Mouse (Mus musculus) adrenal gland, adult 8-10 months (tissue): ENCODE data around the gene Capn2. TPM values are rescaled to one million over a fixed set of nuclear protein-coding genes. Genes with fewer than 3 reads are reported as not detected.
A peak's percentile ranks its signal among the peaks of the same experiment; 100 is the strongest.

ENCODE experiments used
- DNase-seq: peaks from one replicate; pipeline ENCODE4 v3.0.0; 2022
- total RNA-seq, 4 experiments: library from RNA; stranded (reverse); gene quantifications; 2 replicates each; pipeline ENCODE4 v1.2.4; 2022

The Capn2 gene
- total RNA-seq, 4 experiments from 2014 or later, result 53.3 to 96.0 (median 73.4) TPM

DNA sequence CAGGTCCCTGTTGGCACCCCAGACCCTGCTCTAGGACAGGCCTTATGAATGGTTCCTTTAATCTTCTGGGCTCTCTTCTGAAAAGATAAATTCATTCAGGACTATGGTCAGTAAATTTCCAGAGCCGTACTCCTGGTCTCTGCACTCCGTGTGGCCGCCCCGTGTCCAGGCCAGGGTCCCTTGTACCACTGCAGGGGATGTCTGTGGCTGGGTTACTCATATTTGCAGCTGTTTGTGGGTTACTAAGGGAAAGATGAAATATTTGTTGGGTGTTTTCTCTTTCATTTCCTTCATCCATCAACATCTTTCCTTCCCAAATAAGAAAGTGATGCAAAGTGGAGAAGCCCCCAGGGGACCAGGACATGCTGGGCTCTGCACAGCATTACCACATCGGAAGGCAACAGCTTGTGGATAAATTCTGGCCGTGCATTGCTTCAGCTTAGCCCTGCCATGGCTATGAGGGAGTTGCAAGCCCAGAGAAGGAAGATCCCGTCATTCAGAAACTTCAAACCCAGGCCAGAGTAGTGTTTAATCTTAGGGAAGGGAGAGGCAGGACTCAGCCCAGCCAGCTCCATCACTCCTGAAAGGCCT is 15.5 kb downstream of the Capn2 start:
- no peak for DNase-seq

DNA sequence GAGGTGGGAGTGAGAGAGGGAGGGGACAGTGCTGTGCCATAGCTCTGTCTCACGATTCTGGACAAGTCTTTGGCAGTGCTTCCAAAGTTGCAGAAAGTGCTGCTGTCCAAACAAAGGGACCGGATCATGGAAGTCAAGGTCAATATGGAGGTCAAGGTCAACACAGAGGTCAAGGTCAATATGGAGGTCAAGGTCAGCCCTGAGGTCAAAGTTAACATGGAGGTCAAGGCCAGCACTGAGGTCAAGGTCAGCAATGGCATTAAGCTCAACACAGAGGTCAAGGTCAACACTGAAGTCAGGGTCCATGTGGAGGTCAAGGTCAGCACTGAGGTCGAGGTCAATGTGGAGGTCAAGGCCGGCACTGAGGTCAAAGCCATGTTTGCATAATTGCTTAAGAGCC is 16.6 kb downstream of the Capn2 start:
- no peak for DNase-seq

DNA sequence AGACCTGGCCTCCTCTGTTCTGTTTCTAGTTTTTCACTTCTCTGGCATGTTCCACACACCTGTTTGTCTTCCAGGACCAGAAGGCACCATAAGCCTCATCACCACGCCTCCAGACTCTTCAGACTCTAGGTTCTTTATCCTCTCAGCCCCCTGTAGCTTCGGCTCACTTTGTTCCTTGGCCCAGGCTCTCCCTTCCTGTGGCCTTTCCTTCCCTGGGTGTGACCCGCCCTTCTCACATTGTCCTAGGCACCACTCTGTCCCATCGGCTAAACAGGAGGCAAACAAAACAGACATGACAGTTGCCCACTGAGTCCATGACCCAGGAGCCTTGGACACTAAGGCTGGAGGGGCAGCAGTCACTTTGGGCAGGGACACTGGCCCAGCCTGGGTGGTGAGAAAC is 17.2 kb downstream of the Capn2 start:
- DNase-seq, result no peak

DNA sequence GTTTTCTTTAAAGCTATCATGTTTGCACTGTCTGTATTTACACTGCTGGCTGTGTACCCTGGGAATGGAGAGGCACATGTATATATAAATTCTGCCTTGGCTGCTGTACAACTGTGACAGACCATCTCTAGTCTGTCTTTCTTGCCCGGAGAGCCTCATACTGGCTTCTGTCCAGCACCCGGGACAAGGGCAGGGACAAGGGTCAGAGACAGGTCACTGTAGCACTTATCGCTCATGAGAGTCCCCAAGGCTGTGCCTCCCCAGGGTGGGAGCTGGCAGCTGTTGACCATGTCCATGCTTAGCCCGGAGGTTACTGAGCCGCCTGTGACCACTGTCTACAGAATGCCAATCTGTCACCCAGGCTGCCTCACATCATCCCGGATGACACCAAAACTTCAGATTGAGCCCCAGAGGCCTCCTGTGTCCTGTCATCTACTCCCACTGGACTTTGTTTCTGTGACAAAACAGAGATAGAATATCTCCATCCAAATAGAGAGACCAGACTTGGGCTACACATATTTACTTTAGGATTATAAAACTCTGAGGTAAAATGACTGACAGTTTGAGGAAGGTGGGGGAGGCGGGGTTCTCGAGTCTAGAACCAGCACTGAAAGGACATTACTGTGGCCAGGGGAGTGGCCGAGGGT is 17.8 kb downstream of the Capn2 start:
- DNase-seq, result peak; percentile 31

DNA sequence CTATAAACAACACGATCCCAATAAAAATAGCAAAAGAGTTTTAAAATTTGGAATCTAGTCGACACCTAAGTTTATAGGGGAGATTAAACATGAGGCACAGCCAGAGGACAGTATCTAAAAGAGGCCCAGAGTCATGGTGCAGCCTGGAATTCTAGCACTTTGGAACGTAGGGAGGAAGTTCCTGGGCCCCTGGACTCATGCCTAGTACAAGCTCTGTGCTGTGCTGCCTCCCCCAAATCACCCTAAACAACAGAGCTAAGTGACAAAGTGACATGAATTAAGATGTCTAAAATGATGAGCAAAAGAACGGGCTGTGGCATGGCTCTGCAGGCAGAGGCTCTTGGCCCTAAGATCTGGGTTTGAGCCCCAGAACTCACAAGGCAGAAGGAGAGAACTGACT is 19.7 kb downstream of the Capn2 start:
- no peak for DNase-seq

DNA sequence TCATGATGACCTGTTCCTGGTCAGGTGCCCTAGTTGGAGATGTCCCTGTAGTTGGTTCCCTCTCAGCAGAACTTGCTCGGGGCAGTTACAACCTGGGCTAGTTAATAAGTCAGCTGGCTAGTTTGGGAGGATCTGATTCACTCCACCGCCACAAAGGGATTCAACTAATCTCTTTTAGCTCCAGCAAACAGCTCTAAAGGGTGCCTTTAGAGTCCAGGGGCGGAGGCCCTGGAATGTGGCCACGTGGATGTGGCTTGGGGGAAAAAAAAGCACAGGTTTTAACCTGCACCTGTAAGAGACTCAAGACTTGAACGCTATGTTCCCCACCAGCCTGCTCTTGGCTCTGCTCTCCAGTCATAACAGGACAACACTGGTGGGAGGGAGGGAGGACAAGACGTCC is 20.7 kb downstream of the Capn2 start:
- no peak for DNase-seq

DNA sequence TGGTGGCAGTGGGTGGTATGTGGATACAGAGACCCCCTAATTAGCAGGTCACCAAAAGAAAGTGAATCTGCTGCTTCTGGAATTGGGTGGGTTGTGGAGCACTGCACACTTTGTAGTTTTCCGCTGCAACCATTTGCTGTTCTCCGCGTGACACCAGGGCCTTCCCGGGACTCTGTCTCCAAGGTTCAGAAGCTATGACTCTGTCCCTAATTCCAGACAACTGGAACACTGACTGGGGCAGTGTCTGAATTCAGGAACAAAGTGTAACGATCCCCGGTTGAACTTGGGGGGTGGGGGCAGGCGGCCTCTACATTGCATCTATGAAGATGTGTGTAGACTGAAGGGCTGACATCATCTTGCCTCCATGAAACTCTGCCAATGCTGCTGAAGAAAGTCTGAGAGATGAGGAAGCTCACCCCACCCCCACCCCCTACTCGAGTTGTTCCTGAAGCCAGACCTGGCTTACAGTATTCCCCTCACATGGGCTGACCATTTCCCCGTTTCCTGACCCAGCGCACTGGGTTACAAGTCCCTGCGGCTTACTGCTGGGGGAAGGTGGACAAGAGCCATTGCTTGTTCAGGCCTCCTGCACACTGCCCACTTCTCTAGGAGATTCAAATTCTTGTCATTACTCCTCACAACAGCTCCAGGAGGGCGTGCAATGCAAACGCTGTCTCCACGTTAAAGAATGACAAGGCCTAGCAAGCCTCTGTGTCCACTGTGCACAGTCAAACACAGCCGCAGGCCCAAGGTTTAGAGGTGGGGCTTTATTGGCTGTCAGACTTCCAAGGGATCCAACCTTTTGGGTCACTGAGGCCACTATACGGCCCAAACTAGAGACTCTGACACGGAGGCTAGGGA is 22.9 kb downstream of the Capn2 start:
- DNase-seq, result no peak

DNA sequence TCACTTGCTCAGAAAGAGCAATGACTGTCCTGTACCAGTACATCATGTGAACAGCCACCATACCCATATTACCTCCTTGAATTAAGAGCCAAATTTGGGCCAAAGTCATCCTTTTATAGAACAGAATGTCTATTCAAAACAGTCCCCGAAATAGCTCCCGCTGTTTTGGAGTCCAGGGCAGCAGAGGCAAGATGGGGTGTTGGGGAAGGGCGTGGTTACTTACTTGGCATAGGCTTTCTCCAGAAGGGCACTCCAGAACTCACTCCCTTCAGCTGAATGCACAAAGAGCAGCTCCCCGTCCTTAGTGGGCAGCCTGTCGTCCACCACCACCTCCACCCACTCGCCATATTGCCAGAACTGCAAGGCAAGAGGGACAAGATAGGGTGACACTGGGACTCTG is 25.6 kb downstream of the Capn2 start:
- DNase-seq, result no peak

DNA sequence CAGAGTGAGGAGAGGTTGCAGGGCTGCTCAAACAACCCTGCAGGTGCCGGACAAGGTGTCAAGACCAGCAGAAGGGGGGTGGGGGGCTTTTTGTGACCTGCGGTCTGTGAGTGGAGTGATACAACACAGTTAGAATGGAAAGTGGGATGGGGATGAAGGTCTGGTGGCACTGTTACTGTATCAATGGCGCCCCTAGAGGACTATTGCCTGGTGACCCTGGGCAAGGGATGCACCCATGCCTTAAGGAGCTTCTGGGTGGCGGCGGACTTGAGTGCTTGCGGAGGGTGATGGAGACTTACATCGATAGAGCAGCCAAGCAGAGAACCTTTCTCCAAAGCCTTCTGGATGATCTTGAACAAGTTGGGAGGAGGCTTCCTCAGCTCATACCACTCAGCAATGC is 26.8 kb downstream of the Capn2 start:
- no peak for DNase-seq

DNA sequence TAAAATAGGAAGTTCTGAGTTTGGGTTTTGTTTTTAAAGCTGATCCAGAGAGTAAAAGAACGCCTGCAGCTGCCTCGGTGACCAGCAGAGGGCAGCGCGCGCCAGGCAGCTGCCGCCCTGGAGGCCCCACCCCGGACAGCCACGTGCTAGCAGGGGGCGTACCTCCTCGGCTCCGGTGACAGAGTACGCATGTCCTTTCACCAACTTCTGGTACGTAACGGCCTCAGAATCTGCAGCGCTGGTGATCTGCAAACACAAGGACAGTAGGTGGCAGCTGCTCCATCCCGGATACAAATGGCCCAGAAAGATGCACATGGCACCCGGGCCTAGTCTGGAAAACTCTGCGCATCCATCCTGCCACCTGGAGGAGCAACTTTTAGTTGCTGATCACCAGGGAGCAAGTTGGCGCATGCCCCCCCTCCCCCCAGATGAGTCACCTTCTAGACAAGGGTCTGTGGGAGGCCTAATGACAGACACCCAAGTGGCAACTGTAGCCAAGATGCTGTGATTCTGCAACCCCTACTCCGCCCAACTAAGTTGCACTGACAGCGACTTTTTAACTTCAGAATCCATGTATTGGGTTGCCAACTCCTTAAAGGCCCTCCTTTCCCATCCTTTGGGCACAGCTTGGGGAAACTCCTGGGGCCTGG is 27.5 kb downstream of the Capn2 start:
- peak; percentile 95 for DNase-seq

DNA sequence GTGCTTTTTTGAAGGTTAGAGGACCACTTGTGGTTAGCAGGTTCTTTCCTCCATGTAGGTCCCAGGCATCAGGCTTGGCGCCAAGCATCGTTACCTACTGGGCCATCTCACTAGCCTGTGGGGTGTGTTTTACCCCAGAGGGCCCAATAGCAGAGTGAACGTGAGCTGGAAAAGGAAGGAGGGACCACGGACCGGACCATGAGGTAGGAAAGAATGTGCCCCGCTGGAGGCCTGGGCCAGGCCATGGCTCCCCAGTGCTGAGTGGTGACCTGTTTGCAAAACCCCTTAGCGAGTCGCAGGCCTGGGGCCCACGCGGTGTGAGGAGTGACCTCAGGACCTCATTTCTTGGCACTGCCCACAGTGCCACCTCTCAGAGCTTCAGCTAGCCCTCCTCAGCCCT is 28.9 kb downstream of the Capn2 start:
- no peak for DNase-seq

DNA sequence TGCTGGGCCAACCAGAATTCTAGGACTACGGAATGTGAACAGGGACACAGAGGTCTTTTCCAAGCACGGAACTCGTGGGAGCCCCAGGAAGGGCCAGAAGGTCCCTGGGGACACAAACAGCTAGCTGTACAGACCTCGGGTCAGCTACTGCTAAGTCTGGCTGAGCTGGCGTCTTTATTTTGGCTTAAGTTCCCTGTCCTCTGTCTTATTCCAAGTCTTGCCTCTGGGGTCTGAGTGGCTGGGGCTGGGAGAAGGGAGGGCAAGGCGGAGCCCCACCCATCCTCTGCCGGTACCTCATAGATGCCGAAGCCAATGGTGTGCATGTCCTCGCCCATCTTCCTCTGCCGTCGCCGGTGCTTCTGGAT is 33.5 kb downstream of the Capn2 start:
- no peak for DNase-seq

DNA sequence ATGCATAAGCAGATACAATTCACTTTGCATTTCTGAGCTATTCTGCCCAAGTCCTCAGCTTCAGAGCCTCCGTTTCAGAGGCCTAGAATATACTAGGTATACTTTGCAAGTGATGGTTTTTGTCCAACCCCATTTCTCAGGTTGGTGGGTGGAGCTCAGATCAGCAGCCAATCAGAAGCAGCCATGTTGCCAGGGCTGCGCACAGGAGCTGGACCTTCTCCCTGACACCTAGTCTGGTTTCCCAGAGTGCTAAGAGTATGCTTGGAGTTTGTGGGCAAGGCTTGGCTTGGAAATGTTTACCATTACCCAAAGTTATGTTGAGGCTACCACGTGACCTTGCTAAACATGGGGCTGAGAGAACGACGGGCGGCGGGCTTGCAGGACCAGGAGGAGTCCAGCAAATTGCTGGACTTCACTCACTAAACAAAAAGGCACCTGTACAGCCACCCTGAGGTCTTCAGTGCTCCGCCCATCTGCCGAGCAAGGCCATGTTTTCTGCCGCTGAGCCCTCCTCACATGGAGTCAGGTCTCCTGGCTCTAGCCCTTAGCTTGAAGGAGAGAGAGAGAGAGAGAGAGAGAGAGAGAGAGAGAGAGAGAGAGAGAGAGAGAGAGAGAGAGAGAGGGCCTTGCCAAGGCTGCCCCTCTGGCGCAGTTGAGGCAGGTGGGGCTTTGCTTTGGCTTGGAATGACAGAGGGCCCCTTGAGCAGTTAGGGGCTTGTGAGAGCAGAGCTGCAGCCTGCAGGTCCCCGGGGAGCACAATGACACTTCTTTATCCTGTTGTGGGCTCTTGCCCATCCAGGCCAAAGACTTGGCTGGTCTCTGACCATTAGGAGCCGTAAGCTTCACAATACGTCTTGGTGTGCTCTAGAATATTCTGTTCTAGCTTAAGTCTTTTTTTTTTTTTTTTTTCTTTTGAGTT is 34.2 kb downstream of the Capn2 start:
- no peak for DNase-seq

DNA sequence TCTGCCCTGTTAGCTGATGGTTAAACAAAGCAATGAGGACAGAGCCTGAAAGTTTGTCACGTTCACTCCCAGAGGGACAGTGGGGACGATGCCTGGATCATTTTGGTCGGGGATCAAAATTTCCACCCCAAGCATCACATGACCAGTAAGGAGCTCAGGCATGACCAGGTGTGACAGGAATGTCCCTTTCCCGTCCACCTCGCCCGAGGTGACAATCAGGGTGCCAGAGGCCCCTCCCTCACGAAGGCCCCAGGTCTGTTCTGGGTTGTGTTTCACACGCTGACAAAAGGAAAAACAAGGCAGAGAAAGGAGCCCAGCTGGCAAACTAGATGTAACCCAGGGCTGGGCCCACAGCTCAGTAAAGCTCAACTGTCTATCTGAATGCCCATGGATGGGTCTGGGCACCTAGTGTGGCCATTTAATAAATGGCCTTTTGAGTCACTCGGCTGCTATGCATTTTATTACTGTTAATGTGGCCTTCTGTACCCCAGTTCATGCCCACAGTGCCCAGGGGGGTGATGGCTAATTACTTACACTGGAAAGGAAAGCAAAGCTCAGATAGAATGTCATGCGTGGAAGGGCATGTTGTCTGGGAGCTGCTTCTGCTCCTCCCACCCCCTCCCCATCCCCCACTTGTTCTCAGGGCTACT is 35.6 kb downstream of the Capn2 start:
- DNase-seq, result no peak

DNA sequence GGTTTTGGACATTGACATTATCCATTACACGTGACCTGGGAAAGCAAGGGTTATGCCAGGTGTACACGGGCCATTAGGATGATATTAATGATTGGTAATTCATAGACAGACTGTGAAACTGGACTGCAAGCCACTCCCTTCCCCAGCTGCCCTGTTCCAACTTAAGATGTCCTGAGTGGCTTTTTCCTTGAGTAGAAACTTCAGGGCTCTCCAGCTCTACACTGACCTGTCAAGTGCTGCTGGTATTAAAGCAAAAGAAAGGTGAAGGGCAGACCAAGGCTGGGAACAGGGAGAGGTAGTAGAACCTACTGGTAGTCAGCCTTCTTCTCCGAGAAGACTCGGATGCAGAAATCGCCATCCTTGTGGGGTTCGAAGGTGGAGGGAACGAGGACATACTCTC is 36.3 kb downstream of the Capn2 start:
- DNase-seq, result no peak

DNA sequence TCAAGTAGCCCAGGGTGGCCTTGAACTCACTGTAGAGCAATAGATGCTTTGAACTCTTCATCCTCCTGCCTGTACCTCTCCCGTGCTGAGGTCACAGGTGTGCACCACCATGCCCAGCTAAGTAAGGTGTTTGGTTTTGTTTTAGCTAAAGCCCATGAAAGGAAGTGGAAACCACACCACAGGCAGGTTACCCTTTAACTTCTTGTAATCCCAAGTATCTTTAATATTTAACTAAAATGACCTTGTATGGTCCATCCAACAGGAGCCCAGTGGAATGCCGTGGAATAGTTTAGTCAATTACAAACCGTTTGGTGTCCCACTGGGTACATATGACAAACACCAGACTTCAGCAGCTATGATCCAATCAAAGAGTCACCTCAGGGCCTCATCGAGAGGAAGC is 38.5 kb downstream of the Capn2 start:
- no peak for DNase-seq

DNA sequence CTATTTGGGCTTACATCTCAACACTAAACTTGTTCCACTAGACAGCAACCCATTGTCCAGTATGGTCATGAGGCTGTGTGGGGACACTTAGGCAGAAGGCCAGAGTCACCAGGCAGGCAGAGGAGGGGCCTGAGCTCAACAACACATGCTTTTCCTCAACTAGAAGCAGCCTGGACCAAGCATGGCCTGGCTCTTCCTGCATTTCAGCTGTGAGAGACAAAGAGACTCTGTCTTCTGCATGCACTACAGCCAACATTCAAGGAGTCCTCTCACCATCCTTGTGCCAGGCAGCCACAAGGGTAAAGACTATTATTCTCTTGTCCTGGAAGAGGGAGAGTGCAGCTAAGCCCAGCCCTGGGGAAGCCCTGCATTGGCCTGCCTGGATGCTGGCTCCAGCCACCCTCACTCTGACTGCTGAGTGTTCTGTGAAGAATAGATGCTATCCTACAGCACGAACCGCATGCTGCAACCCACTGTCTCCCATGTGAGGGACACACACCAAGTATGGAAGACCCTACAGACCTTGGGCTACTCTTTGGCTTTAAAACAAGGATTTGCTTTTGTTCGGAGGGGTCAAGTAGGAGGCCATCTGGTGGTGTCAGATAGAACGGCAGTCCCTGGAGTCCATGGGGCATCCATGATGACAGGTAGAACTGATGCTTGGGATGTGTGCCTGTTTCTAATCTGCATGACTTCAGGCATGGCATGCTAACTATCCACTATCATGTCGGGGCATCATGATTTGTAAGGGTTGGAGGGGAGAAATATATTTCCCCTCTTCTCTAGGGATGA is 42.2 kb downstream of the Capn2 start:
- no peak for DNase-seq

DNA sequence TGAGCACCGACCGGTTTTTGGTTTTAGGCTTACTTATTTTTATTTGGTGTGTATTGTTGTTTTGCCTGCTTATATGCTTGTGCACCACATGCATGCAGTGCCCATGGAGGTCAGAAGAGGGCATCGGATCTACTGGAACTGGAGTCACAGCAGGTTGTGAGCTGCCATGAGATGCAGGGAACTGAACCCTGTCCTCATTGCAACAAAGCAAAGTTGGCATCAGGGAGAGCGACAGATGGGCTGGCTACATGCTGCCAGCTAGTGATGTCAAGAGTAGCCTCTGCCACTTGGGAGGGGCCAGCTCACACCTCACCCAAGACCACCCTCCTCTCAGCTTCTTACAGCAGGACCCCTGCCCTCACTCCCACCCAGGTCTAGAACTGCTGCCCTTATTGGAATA is 51.4 kb downstream of the Capn2 start:
- DNase-seq, result no peak

DNA sequence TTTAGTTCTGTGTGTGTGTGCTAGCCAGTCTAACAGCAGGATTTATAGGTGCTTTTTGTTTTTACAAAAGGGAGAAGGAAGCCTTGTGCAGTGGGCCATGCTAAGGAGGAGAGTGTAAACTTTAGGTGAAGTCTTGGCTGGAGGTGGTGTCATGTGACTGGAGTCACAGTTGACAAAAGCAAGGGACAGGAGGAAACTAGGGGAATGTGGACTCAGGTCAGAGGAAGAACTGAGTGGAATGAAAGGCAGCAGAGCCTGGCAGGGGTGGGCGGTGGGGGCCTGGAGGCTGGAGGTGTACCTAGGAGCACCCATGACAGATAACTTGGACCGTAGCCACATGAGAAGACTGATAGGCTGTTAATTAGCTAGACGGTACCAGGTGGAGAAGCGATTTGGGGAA is 52.1 kb downstream of the Capn2 start:
- no peak for DNase-seq

DNA sequence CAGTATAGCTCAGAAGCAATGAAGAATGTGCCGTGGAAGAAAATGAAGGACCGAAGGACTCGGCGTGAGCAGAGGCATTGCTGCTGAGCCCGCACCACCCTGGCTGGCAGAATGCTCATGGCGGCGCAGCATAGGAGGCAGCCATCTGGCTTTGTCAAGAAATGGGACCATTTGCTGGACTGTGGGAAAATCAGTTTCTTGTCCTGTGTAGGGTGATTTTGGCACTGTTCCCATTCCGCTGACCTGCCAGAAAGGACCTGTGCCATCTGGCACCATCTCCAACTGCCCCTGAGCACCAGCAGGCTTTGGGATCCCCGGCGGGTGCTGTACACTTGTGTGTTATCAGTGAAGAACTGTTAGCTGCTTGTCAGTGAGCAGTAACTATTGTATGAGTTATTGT is 55.6 kb downstream of the Capn2 start:
- DNase-seq, result no peak

DNA sequence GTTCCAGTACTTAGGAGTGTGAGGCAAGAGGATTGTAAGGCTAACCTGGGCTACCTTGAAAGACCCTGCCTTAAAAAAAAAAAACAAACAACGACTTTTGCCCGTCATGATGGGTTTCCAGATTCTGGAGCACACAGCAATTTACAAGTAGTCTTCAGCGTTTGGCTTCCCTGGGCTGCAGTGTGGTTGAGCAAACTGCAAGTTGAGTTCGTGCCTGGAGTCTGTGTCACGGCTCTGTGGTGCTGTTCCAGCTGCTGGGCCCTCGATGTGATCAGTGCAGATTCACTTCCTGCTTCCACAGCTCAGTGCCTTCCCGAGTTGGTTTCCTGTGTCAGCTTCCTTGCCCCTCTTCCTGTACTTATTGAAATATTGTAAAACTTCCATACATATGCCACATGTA is 56.1 kb downstream of the Capn2 start:
- no peak for DNase-seq
